Mouse (Mus musculus) fat pad, adult 2 months (tissue): ENCODE measurements around the gene Srsf10.

ENCODE experiments used
- DNase-seq: peaks from one replicate; pipeline ENCODE4 v3.0.0-alpha.2; 2011; ENCODE audit warnings: low read depth, low spot score; ENCODE audit errors: extremely low read depth

Srsf10 gene

DNA sequence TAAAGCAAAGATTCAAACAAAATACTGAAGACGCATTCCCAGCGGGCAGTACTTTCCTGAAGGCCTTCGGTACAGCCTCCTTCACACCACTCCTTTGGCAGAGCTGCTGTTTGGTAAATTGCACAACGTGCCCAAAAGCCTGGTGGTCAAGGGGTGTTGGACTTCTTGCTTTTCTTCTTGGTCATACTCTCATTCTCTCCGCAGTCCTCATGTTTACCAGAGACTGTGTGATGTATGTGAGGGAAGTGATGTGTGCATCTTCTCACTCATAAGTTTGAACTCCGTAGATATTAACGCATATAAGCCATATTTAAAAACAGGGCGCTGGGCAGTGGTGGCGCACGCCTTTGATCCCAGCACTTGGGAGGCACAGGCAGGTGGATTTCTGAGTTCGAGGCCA lies 917 bp upstream of the Srsf10 start:
- DNase-seq, result no peak

DNA sequence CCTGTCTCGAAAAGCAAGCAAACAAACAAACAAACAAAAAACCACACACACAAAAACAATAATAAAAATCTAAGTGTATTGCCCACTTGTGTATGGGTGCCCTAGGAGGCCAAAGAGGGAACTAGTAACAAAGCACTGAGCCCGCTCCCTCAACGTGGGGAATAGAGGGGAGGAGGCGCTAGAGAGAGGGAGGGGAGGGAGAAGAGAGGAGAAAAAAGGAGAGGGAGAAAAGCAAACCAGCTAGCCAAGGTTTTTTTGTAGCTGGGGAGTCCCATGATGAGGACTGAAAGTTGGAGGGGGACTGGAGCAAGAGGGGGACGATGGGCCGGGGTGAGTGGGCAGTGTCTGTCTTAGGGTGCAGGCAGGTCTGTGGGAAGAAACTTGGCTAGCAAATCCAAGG lies 467 bp upstream of the Srsf10 start:
- no peak for DNase-seq

DNA sequence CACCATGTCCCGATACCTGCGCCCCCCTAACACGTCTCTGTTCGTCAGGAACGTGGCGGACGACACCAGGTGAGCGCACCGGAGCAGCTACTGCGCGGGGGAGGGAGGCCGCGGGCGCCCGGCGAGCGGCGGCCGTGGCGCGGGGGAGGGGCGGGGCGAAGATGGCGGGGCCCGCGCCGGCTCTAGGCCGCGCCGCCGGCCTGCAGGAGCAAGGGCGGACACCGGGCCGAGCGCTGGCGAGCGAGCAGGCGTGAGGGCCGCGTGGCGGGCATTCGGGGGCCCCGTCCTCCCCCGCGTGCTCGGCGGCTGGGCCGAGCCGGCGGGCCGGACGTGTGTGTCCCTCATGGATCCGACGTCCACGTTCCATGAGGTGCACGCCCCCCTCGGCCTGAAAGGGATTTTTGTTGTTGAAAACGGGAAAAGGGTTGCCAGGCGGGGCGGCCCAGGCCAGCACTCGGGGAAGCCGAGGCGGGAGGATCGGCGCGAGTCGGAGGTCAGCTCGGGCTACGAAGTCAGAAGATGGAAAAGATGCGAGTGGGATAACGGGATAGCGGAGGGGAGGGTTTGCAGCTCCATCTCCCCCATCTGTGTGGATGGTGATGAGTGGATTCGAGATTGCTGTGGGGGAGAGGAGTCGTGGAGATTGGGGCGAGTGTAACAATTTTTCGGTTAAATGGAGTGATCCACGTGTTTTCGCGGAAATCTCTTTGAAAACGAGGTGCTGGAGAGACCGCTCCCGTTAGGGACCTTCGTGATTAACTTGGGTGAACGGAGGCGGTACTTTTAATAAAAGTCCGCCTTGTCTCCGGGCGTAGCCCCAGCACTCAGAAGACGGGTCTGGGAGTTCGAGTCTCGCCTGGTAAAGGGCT lies 910 bp downstream of the Srsf10 start:
- DNase-seq, result no peak

DNA sequence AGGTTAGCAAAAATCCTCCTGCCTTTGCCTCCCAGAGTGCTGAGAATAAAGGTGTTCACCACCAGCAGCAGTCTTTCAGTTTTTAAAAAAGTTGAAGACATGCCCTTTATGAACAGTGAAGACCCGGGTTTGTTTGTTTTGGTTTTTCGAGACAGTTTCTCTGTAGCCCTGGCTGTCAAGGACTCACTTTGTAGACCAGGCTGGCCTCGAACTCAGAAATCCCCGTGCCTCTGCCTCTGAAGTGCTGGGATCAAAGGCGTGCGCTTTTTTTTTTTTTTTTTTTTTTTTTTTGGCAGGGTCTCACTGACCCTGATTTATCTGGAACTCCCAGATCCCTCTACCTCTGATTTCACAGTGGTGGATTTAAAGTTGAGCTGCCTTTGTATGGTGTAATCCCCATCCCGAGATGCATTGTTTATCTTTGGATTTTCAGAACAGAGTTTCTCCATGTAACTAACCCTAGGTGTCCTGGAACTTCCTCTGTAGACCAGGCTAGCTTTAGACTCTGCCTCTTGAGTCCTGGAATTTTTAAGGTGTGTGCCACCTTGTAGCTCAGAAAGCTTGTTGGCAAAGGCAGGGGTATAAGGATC lies 2.1 kb downstream of the Srsf10 start:
- DNase-seq, result peak; percentile 70

DNA sequence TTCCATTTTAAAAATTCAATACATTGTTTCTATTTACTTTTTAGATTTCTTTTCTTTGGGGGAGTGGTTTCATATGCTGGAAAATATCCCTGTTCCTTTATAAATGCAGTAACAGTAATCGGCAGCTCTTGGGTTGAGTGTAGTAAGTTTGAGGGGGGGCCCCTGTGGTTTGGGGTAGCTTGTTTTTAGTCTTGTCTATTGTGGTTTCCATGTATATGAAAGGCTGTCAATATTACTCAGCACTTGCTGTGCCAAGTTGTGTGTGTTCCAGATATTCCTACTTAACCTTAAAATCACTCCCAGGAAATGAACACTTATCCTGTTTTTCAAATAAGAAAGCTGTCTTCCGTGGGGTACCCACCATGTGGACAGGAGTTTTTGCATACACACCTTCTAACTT lies 13.4 kb downstream of the Srsf10 start:
- no peak for DNase-seq

DNA sequence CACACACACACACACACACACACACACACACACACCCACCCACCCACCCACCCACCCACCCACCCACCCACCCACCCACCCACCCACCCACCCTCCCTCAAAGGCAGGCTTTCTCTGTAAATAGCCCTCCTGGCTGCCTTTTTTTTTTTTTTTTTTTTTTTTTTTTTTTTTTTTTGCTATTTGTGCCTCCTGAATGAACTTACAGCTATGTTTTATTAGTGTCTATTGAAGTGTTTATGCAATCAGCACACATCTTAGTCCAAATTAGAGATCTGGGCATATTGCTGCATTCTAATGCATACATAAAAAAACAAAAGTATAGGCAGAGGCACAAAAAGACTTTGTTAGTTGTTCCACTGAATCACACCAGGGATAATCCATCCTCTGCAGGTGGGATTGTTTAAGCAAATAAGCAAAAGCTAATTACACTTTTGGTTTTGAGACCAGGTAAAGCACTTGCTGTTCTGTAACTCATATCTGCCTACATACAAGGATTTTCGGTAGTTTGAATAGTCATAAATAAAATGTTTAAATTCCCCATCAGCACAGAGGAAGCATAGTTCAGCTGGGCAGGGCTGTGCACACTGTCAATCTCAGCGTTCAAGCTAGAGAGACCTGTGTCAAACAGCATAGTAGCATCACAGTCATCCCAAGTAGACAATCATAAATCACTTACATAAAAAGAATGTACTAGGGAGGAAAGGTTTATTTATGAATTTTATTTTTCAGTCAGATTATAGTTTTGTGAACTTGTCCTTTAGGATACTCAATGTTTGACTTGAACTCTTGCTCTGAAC lies 14.9 kb downstream of the Srsf10 start:
- no peak for DNase-seq

DNA sequence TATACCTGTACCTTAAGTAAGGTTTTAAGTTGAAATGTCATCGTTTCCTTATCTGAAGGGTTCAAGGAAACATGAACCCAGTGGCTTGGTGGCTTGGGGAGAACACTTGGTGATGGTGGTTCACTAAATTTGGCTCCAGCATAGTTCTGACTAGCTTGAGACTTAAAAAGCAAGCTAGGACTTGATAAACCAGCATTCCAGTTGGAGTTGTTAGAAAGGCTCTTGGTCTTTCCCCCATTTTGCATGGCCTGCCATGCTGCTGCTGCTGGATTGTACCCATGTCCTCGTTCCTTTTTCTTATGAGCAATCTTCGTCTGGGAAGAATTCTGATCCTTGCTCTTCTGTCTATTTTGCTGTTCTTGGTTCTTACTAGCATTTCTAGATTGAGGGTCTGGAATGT lies 16.5 kb downstream of the Srsf10 start:
- no peak for DNase-seq

DNA sequence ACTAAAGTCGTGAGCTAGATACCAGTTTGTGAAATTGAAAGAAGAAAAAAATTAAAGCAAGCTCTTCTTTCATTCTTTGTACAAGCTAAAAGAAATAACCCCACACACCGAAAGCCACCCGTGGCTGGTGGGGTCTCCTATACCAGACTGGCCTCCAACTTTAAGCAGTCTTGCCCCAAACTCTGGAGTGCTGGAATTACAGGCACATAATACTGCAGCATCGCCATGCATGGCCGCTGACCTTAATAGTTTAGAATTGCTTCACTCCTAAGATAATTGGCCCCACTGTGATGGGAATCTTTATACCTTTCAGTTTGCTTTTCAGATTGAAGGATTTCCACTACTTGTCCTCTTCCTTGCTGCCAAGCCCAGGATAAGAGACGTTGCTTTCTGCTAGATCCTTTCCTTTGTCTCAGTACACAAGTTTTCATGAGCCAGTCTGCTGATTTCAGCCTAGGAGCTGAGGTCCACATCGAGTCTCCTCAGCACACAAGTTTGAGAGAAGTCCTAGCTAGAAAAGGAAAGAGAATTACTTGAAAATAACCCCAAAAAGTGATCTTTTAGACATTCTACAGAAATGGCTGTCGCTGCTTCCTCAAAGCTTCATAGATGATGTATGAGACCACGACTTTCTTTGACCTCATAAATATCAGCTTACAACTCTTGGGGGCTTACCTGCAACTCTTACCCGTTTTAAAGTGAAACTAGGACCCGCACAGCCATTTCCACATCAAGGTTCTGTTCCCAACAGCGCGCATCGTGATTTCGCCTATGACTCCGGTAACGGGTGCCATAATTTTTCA lies 17.2 kb downstream of the Srsf10 start:
- DNase-seq, result no peak

DNA sequence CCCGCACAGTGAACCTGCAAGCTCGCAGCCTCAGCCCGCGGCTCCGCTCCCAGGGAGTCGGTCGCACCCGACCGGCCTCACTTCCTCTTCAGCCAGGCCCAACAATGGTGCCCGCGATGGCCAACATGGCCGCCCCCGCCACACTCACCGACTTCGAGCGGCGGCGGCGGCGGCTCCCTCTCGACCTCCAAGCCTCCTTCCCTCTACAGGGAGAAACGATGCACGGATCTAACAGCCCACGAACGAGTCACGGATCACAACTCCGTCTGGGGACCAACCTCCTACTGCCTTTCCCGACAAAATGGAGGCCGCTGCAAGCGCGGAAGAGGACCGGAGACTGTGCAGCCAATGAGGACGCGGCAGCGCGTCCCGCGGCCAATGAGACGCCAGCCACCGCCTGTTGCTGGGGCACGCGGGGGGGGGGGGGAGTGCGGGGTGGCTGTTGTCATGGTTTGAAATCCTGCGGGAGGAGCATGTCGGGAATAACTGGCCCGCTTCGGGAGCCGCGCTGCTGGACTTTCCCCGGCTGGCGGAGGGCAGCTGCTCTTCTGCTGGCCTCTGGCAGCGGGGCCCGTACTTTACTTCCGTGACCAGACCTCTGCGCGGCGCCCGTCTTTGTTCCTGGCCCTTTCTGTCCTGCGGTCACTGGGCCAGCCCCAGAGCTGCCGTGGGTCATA lies 18.1 kb downstream of the Srsf10 start, which contains the start of gene Pnrc2:
Gene Pnrc2 (minus strand): TSS at position 325 of the 677 bp plus-strand sequence.
- no peak for DNase-seq

DNA sequence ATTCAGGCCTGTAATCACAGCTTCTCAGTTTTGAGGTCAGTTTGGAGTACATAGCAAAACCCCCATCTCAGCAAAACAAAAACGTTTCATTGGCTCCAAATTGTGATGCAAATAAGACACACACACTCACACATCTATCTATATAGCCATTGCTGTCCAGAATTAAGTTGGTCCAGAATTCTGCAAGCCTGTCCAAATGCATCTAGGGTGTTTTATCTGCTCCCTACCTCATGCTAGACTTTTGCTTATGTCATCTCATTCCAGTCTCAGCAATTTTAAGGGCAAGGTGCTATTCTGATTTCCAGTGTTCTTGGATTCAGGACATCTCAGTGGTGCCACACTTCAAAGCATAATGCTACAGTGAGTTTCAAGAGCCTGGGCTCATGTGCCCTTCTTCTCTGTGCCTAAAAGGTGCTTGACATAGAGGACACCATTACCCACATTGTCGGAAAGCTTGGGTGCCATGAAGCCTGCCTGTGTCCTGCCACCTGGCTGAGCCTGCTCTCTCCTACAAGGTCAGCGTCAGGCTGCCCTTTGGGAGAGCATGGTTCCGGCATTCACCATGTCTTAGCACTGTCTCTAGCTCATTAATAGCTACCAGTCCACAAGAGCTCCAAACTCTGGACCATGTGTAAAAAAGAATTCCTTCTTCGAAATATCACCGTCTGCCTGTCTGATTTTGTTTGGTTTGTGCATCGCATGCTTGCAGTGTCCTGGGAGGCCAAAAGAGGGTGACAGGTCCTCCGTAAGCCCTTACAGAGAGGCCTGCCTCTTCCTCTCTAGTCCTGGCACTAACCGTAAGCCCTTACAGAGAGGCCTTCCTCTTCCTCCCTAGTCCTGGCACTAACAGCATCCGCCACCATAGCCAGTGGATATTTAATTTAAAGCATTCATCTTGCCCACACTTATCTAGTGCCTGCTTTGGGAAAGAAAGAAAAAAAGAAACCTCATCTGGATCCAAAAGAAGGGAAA lies 19.3 kb downstream of the Srsf10 start:
- no peak for DNase-seq

DNA sequence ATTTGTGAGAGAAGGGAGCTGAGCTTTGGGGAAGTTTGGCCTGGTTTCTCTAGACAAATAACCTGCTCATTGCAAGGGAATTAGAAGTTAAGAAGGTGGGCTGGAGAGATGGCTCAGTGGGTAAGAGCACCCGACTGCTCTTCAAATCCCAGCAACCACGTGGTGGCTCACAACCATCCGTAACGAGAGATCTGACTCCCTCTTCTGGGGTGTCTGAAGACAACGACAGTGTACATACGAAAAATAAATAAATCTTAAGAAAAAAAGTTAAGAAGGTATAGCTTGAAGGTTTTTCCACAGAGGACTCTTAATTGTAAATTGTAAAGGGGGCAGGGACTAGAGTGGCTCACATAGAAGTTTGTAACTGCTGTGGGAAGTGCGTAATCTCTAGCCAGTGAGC lies 20.0 kb downstream of the Srsf10 start:
- DNase-seq, result no peak

DNA sequence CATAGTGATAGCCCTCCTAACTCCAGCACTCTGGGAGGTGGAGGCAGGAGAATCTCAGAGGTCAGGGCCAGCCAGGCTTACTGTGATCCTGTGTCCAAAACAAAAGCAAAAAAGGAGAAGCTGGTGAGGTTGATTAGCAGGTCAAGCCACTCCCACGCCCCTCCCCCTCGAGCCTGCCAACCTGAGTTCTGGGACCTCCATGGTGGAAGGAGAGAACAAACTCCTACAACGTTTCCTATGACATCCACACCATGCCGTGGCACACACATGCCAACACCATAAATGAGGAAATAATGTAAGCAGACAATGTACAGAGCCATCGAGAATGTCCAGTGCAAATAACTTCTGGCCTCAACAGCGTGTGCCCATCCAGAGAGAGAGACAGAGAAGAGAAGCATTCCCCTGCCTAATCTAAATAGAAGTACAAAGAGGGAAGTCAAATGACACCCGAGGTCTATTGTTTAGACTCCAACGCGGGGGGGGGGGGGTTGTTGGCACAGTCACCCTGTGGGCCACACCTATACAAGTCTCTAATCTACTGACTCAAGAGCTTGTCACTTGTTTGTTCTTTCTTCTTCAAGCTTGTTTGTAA lies 20.5 kb downstream of the Srsf10 start:
- no peak for DNase-seq

DNA sequence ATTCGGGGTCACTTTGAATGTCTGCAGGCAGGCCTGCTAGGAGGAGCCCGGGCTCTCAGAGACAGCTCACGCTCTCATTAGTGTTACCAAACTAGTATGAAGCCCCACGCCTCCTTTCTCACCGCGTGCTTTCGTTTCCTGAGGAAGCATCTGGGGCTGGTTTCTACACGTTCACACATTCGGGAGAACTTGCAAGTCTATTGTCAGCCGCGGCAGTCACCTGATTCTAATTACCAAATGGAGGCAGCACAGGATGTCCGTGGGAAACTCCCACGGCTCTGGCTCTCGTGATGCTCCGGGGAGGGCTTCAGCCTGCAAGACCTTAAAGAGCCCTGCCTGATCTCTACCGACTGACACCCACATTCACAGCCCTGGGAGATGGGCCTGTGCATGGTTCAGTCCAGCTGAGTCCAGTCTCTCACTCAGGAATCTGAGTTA lies 21.1 kb downstream of the Srsf10 start:
- peak; percentile 58 for DNase-seq

DNA sequence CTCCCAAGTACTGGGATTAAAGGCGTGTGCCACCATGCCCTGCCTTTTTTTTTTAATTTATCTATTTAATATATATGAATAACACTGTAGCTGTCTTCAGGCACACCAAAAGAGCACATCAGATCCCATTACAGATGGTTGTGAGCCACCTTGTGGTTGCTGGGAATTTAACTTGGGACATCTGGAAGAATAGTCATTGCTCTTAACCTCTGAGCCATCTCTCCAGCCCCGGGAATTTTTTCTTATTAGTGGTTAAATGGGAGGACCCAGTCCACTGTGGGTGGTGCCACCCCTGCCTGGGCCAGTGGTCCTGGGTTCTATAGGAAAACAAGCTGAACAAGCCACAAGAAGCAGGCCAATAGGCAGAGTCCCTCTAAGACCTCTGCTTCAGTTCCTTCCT lies 22.2 kb downstream of the Srsf10 start:
- no peak for DNase-seq

DNA sequence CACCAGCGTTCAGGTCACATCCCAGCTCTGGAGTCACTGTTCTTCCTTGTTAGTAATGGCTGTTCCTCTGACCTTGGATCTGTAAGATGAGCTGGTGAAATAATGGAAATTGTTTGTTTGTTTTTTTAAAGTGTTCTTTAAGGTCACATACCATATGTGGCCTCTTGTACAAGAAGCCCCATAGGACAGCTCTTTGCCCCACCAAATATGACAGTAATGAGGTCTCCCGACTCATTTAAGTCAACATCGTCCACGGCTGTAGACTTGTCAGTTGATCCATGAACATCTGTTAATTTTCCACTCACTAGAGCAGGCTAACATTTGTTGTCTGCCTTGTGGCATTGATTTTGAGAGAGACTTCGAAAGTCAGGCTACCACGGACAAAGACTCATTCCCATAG lies 23.5 kb downstream of the Srsf10 start:
- no peak for DNase-seq

DNA sequence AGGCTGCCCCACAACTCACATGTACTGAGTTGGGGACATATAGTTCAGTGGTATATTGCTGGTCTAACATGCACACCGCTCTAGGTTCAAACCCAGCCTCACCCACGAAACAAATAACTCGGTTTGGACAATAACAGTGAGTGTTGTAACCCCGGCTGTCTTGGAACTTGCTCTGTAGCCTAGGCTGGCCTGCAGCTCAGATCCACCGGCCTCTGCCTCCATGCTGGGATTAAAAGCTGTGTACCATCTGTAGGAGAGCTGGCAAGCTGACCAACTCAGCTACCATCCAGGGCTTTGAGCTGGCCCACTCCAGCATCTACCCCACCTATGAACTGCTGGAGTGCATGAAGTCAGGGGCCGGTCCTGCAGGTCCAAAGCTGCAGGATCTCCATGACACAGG lies 24.5 kb downstream of the Srsf10 start:
- DNase-seq, result no peak

DNA sequence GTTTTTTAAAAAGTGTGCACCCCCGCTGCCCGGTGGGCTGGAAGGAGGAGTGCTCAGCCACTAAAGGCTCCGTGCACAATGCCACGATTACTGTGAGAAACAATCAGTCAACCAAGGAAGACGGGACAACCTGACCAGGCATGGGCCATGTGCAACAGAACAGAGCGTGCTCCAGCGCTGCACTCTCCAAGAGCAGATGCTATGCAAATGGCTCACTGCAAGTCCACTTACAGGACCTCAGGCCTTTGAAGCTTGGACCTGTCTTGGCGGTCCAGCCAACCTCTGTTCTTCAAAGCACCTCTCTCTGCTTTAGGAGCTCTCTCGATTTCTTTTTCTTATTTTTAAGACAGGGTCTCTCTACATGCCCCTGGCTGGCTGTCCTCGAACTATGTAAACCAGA lies 25.0 kb downstream of the Srsf10 start:
- DNase-seq, result no peak

DNA sequence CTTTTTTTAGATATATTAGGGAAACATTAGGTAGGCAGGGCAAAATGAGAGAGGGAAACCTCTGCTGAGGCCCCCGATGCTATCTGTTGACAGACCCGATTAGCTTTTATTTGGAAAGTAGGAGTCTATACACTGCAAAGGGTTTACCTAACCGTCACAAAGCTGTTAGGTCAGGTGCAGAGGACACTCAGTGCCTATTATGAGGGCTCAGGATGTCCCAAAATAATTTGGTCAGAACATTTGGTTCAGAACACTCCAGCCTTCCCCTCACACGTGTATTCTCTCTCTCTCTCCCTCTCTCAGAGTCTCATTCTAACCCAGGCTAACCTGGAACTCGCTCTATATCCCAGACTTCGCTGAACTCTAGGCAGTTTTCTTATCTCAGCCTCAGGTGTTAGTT lies 26.5 kb downstream of the Srsf10 start:
- DNase-seq, result no peak

DNA sequence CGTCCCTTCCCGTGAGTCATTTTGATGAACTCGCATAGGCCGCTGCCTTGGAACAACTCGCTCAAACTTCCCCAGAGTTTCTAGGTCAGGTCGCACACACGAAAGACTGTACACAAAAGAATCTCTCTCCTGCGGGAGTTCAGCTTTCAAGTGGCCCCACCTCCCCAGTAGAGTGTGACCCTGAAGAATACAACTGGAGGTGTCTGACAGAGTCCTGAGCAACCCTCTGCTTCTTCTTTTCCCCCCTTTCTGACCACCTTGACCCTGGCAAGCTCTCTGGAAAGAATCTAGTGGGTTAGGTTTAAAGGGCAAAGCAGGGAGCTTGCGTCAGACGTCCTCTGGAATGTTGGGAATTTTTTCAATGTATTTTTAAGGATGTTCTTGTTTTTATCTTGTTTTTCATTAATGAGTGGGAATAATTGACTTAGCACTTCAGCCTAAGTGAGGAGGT lies 27.9 kb downstream of the Srsf10 start:
- no peak for DNase-seq
